Mouse (Mus musculus) gastrocnemius, adult 2 months (tissue): ENCODE results near the gene Gm20388. TPM values are rescaled to one million over a fixed set of nuclear protein-coding genes. Genes with fewer than 3 reads are reported as not detected.

Source experiments
- DNase-seq: peaks from one replicate; pipeline ENCODE4 v3.0.0; 2022
- H3K27ac ChIP-seq: fragments of 200-600 bp; 2 replicates; pipeline ENCODE4 v1.8.1; 2022; ENCODE audit warnings: mild to moderate bottlenecking
- H3K4me3 ChIP-seq: fragments of 200-600 bp; 2 replicates; pipeline ENCODE4 v1.8.1; 2022; ENCODE audit warnings: mild to moderate bottlenecking, moderate library complexity
- CTCF ChIP-seq: fragments of 200-600 bp; IDR thresholded peaks from 2 replicates; pipeline ENCODE4 v1.8.1; 2022; ENCODE audit warnings: antibody characterized with exemption, mild to moderate bottlenecking, moderate library complexity
- intact Hi-C: fragments of 180-260 bp; cut with DNase I; formaldehyde crosslinking; loops from one replicate; pipeline ENCODE4 v1.15.1; 2025
- total RNA-seq, 2 experiments: library from RNA; stranded (reverse); gene quantifications; 2 replicates each; pipeline ENCODE4 v1.2.3; 2021

Gm20388 gene
- total RNA-seq, 2 experiments from 2014 or later: 6.1 to 15.0 TPM

GRCm38 (mm10) chr8:124250785-124251184 lies 4340.1 kb downstream of the Gm20388 start:
- no peak for DNase-seq

GRCm38 (mm10) chr8:124252533-124252950 lies 4341.9 kb downstream of the Gm20388 start:
- no peak for TF ChIP-seq CTCF
- Histone ChIP-seq H3K27ac (no peak overlapping the region), H3K4me3 (no peak overlapping the region)
- no peak for DNase-seq
- intact Hi-C loops: no loop called here

More at GRCm38 (mm10) chr8:124250785-124251184, 4340.1 kb downstream of the Gm20388 start:
- TF ChIP-seq CTCF: no peak
- Histone ChIP-seq H3K4me3 (no peak overlapping the region), H3K27ac (peak overlapping the region; percentile 8; the same call in 1 of the 2 replicates)
- intact Hi-C loops: no loop called here

GRCm38 (mm10) chr8:124253939-124254338 lies 4343.3 kb downstream of the Gm20388 start:
- TF ChIP-seq CTCF: no peak
- H3K4me3 ChIP-seq: no peak overlapping the region
- intact Hi-C loops: no loop called here
- H3K27ac ChIP-seq: peak overlapping the region; percentile 5; the same call in 1 of the 2 replicates
- no peak for DNase-seq

- peak overlapping the region; percentile 71 for H3K27ac ChIP-seq
- no peak for TF ChIP-seq CTCF
- intact Hi-C loops: no loop called here
- peak; percentile 39 for DNase-seq
- H3K4me3 ChIP-seq: no peak overlapping the region
These were observed 4346.2 kb downstream of the Gm20388 start for GRCm38 (mm10) chr8:124256841-124257240.

GRCm38 (mm10) chr8:124257363-124257762 lies 4346.7 kb downstream of the Gm20388 start:
- H3K4me3 ChIP-seq: peak overlapping the region; percentile 37
- intact Hi-C loops: no loop called here
- peak overlapping the region; percentile 71 for H3K27ac ChIP-seq
- no peak for TF ChIP-seq CTCF
- peak; percentile 80 for DNase-seq

- TF ChIP-seq CTCF: no peak
- Histone ChIP-seq H3K4me3 (no peak overlapping the region), H3K27ac (no peak overlapping the region)
- intact Hi-C loops: no loop called here
- DNase-seq: no peak
These were observed 4348.5 kb downstream of the Gm20388 start for GRCm38 (mm10) chr8:124259146-124259545.

- H3K27ac ChIP-seq: no peak overlapping the region
- no peak for DNase-seq
- no peak overlapping the region for H3K4me3 ChIP-seq
- no peak for TF ChIP-seq CTCF
- intact Hi-C loops: no loop called here
These were observed 4349.3 kb downstream of the Gm20388 start for GRCm38 (mm10) chr8:124259925-124260324.

GRCm38 (mm10) chr8:124260371-124260770 lies 4349.7 kb downstream of the Gm20388 start:
- TF ChIP-seq CTCF: no peak
- intact Hi-C loops: no loop called here
- H3K4me3 ChIP-seq: no peak overlapping the region
- H3K27ac ChIP-seq: no peak overlapping the region
- DNase-seq: no peak

- intact Hi-C loops: no loop called here
- H3K4me3 ChIP-seq: no peak overlapping the region
- DNase-seq: no peak
- TF ChIP-seq CTCF: no peak
- peak overlapping the region; percentile 83 for H3K27ac ChIP-seq
These were observed 4352.4 kb downstream of the Gm20388 start for GRCm38 (mm10) chr8:124263058-124263457.

- peak overlapping the region; percentile 83; the same call in 1 of the 2 replicates for H3K27ac ChIP-seq
- H3K4me3 ChIP-seq: no peak overlapping the region
- TF ChIP-seq CTCF: no peak
- DNase-seq: no peak
- intact Hi-C loops: no loop called here
These were observed 4353.4 kb downstream of the Gm20388 start for GRCm38 (mm10) chr8:124264032-124264431.

GRCm38 (mm10) chr8:124264671-124265070 lies 4354.0 kb downstream of the Gm20388 start:
- no peak for DNase-seq
- no peak overlapping the region for H3K4me3 ChIP-seq
- intact Hi-C loops: no loop called here
- TF ChIP-seq CTCF: no peak
- H3K27ac ChIP-seq: peak overlapping the region; percentile 83

GRCm38 (mm10) chr8:124265130-124265529 lies 4354.5 kb downstream of the Gm20388 start:
- H3K27ac ChIP-seq: peak overlapping the region; percentile 83
- intact Hi-C loops: no loop called here

GRCm38 (mm10) chr8:124265798-124266197 lies 4355.2 kb downstream of the Gm20388 start:
- no peak for TF ChIP-seq CTCF
- DNase-seq: peak; percentile 82
- intact Hi-C loops: no loop called here
- no peak overlapping the region for H3K4me3 ChIP-seq
- peak overlapping the region; percentile 83 for H3K27ac ChIP-seq

More at GRCm38 (mm10) chr8:124265130-124265529, 4354.5 kb downstream of the Gm20388 start:
- H3K4me3 ChIP-seq: no peak overlapping the region
- no peak for DNase-seq
- TF ChIP-seq CTCF: no peak

GRCm38 (mm10) chr8:124267206-124267605 lies 4356.6 kb downstream of the Gm20388 start:
- H3K4me3 ChIP-seq: no peak overlapping the region
- intact Hi-C loops: no loop called here
- no peak overlapping the region for H3K27ac ChIP-seq
- DNase-seq: no peak
- TF ChIP-seq CTCF: no peak
